Mouse (Mus musculus) cerebellum, adult 11-12 months (tissue): ENCODE results near the gene Rab20.
"Not testable (repeated sequence)": the region's sequence is repeated elsewhere in the genome, so short reads cannot be mapped to it uniquely, and the experiment has no call there.

Experiments
- DNase-seq: peaks from one replicate; pipeline ENCODE4 v3.0.0; 2022

The Rab20 gene

GRCm38 (mm10) chr8:11477811-11478761 is at the start of gene Rab20:
Rab20 (minus strand) TSS chr8:11478710.
- no peak for DNase-seq

- DNase-seq: no peak
Observed at GRCm38 (mm10) chr8:11523331-11523730, 44.8 kb upstream of the Rab20 start.

GRCm38 (mm10) chr8:11518676-11519075 is 40.2 kb upstream of the Rab20 start:
- DNase-seq: no peak

GRCm38 (mm10) chr8:11518056-11518396 is 39.5 kb upstream of the Rab20 start:
- DNase-seq: no peak

GRCm38 (mm10) chr8:11517366-11518055 is 39.0 kb upstream of the Rab20 start:
- DNase-seq: no peak

- no peak for DNase-seq
Observed at GRCm38 (mm10) chr8:11516292-11516691, 37.8 kb upstream of the Rab20 start.

- no peak for DNase-seq
Observed at GRCm38 (mm10) chr8:11513247-11513646, 34.7 kb upstream of the Rab20 start.

- no peak for DNase-seq
Observed at GRCm38 (mm10) chr8:11512711-11513110, 34.2 kb upstream of the Rab20 start.

- no peak for DNase-seq
Observed at GRCm38 (mm10) chr8:11510971-11511370, 32.5 kb upstream of the Rab20 start.

- DNase-seq: no peak
Observed at GRCm38 (mm10) chr8:11508880-11509279, 30.4 kb upstream of the Rab20 start.

GRCm38 (mm10) chr8:11506802-11507201 is 28.3 kb upstream of the Rab20 start:
- DNase-seq: no peak

GRCm38 (mm10) chr8:11506074-11506473 is 27.6 kb upstream of the Rab20 start:
- DNase-seq: no peak

- no peak for DNase-seq
Observed at GRCm38 (mm10) chr8:11503476-11504232, 25.1 kb upstream of the Rab20 start.

- no peak for DNase-seq
Observed at GRCm38 (mm10) chr8:11498786-11499485, 20.4 kb upstream of the Rab20 start.

- no peak for DNase-seq
Observed at GRCm38 (mm10) chr8:11498281-11498680, 19.8 kb upstream of the Rab20 start.

GRCm38 (mm10) chr8:11497017-11497990 is 18.8 kb upstream of the Rab20 start, which contains the start of gene Naxd:
Naxd (plus strand) TSS chr8:11497506.
- peak; percentile 90 for DNase-seq

GRCm38 (mm10) chr8:11492340-11492739 is 13.8 kb upstream of the Rab20 start:
- DNase-seq: not testable (repeated sequence)

- no peak for DNase-seq
Observed at GRCm38 (mm10) chr8:11487229-11487628, 8.7 kb upstream of the Rab20 start.

- DNase-seq: no peak
Observed at GRCm38 (mm10) chr8:11486142-11486541, 7.6 kb upstream of the Rab20 start.

GRCm38 (mm10) chr8:11482537-11482936 is 4.0 kb upstream of the Rab20 start:
- no peak for DNase-seq

GRCm38 (mm10) chr8:11481876-11482275 is 3.4 kb upstream of the Rab20 start:
- DNase-seq: no peak
